Mouse (Mus musculus) Muller cell, postnatal 12 days (primary cell): ENCODE data around the gene Nhej1.

Experiments
- DNase-seq: peaks from one replicate; pipeline ENCODE4 v3.0.0-alpha.2; 2015; ENCODE audit errors: inconsistent ontology term

Nhej1 gene

DNA sequence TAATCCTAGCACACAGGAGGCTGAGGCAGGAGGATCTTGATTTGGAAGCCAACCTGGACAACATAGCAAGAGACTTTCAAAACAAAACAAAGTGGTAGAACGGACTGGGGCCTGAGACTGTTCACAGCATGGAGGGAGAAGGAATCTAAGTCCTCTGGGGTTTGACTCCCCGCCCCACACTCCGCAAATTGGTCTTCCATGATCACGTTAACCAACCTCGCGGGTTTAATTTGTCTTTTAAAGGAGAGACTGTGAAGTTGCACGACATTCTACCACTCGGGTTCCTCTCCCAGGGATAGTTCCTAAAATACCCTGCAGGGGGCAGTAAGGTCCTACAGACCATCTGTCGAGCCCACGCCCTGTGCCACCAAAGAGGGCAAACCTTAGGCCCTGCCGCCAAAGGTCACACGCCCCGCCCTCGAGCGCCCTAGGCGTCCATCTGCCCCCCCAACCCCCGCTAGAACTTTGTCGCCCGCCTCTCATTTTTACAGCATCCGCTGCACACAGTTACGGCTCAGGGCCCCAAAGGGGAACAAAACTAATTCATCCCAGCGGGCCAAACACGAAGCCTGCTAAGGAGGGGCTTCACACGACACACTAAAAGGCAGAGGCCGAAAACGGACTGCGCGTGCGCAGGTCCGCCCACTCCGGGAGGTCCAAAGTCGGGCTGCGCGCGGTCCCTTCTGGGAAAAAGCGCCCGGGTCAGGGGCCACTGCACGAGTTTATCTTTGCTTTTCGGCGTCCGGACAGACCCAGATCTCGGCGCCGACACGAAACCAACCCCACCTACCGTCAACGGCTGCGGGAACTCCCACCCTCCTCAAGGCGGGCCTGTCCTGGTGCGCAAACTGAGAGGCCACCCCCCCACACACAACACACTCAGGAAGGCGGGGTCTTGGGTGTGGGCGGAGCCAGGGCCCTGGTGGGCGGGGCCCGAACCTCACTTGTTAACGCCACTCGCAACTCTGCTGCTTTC lies at the start of gene Nhej1:
Gene Nhej1, minus strand, starts transcription at position 855 of the 976 bp plus-strand sequence.
- DNase-seq = peak; percentile 98

DNA sequence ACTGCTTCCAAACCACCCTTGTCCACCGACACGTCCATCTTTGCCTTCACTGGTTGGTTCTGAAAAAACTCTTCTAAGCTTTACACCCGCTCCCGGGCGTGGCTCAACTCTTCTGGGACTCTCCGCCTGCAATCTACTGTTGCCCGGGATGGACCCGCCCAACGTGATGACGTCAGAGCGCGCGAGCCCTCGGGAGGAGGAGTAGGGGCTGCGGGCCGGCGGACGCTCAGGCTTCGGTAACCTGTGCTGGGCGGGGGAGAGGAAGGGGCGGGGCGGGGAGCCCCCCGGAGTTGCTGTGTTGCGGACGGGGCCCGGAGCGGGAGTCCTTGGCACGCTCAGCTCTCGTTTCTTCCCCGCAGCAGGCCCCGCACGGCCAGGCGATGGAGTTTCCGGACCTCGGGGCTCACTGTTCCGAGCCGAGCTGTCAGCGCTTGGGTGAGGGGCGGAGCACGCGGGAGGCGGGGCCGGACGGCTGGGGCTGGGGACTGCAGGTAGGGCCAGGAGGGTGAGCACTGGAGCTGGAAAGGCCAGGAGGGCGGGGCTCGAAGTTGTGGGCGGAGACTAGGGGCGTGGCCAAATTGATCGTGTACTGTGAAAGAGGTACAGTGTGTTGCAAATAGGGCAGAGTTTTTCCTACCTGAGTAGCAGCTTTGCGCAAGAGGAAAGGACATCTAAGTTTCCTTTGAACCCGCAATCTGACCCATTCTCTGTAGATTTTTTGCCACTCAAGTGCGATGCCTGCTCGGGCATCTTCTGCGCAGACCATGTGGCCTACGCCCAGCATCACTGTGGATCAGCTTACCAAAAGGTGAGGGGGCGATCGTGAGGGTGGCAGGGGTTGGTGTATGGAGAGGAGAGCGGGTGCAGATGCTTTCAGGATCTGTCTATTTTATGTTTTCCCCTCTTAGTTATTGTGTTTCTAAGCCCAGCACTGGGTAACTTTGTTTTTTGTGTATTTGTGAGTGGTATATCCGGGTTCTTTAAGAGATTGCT lies 43.8 kb upstream of the Nhej1 start, which contains the start of gene Zfand2b:
Gene Zfand2b, plus strand, starts transcription at position 175 of the 993 bp plus-strand sequence.
- peak; percentile 98 for DNase-seq

DNA sequence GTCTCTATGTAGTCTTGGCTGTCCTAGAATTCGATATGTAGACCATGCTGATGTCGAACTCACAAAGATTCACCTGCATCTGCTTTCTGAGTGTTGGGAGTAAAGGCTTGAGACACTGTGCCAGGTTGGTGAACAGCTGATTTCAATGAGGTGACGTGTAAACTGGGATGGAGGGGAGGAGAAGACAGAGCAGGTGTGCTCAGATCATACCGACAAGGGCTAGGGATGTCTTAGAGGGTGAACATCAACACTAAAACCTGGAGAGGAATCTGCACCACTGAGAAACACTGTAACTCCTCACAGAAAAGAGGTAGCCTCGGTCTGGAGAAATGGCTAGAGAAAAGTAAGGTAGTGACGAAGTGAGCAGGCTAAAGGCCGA lies 43.1 kb upstream of the Nhej1 start:
- DNase-seq = no peak

DNA sequence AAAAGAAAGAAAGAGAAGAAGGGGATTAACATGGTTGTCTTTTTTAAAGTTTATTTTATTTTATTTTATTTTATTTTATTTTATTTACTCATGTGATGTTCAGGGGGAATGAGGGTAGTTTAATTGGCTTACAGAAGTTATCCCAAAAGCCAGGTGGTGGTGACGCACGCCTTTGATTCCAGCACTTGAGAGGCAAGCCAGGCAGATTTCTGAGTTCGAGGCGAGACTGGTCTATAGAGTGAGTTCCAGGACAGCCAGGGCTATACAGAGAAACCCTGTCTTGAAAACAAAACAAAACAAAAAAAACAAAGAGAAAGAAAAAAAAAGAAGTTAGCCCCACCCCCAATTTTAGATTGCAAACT lies 35.2 kb upstream of the Nhej1 start:
- DNase-seq = no peak

GRCm38 (mm10) chr1:75159540-75160255 lies 34.7 kb upstream of the Nhej1 start:
- no peak for DNase-seq

GRCm38 (mm10) chr1:75158990-75159389 lies 34.0 kb upstream of the Nhej1 start:
- no peak for DNase-seq

DNA sequence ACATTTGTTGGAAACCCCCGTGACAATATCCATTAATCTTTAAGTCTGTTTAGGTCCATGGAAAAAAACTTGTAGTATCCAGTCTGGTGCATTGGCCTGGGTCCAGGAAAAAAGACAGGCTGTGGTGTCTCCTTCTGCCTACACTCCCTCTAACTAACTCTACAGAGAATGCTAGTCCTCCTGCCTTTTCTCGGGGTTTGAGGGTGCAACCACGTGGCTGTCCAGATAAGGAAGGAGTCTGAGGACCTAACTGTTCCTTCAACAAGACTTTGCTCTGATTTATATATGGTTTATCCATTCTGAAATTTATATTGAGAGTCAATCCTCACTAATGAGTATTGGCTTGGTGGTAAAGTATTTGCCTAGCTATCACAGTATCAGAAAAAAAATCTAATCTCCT lies 30.8 kb upstream of the Nhej1 start:
- DNase-seq = no peak

- no peak for DNase-seq
Observed at GRCm38 (mm10) chr1:75148727-75149126, 23.7 kb upstream of the Nhej1 start.

DNA sequence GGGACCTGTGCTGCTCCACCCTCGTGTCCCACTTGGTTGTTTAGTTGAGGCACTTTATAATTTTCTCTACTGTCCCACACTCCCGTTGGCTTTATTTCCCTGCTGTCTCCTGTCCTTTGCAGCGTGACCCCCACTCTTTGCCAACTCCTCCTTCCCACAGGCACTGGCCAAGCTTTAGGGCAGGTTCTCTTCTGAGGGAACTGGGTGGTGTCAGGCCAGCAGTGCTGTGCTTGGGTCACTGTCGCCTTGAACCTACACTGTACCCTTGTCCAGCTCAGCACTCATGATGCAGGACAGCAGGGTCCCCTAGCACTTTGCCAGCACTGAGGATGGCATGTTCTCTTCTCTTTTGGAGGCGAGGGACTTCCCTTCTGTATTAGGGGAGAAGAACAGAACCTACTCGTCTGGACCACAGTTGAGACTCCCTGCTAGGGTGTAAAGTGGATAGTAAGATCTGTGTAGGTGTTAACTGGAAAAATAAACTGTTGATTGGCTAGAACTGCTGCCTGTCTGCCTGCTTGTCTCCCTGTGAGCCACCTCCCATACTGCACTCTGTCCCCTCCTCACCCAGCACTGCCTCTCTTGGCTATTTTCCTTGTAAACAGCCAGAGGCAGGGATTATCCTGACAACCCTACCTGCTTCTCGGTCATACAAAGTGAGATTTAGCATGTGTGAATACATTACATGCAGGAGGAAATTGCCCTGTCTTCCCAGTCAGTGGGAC lies 22.6 kb upstream of the Nhej1 start:
- DNase-seq = no peak

DNA sequence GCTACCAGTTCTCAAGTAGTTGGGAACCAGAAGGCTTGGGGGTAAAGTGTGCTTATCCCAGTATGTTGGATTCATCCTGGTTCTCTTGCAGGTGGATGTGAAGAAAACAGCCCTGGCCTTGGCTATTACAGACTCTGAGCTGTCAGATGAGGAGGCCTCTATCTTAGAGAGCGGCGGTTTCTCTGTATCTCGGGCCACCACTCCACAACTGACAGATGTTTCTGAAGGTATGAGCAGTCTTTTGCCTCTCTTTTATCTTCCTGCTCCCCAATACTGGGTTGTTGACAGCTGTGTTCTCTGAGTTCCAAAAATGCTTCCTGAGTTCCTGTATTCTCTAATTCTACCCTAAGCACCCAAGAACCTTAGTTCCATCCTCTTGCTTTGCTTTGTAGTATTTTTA lies 20.6 kb upstream of the Nhej1 start:
- DNase-seq = no peak

DNA sequence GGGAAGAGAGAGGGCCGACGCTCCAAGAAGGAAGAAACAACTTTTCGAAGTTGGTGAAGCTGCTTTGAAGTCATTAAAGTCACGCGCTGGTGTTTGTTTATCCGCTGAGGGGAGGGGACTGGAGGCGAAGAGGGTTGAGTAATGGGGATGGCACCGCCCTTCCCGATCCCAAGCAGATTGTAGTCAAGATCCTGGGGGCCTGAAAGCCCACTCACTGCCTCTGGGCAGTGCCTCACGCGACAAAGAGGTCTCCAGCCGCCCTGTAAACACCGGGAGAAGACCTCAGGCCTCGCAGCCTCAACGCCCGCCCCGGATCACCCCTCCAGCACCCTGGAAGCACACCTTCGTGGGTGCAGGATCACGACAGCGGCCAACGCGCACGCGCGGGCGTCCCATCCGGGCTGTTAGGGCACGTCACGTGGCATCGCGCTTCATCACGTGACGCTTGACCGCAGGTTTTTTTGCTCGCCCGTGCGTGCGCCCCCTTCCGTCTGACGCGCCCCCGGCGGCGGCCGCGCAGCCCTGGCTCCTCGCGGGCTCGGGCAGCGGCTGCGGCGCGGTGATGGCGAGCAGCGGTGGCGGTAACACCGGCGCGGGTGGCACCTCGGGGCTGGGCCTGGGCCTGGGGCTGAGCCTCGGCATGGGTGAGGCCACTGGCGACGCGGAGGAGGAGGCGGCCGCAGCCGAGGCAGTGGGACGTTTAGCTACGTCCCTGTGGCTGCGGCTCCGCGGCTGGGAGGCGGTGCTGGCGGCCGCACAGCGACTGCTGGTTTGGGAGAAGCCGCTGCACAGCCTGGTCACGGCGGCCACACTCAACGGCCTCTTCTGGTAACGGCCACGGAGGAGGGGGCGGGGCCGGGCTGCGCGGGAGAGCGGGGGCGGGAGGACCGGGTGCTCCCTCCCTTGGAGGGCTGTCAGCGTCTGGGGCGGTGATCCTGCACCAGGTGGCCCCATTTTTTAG lies 17.6 kb upstream of the Nhej1 start, which contains the start of the genes Cnppd1 and Retreg2:
Gene Cnppd1, minus strand, starts transcription at position 411 of the 961 bp plus-strand sequence.
Gene Retreg2, plus strand, starts transcription at position 478 of the 961 bp plus-strand sequence.
- DNase-seq = peak; percentile 97

GRCm38 (mm10) chr1:75141486-75142190 lies 16.6 kb upstream of the Nhej1 start:
- DNase-seq = peak; percentile 72

- peak; percentile 87 for DNase-seq
Observed at GRCm38 (mm10) chr1:75140601-75141190, 15.7 kb upstream of the Nhej1 start.

DNA sequence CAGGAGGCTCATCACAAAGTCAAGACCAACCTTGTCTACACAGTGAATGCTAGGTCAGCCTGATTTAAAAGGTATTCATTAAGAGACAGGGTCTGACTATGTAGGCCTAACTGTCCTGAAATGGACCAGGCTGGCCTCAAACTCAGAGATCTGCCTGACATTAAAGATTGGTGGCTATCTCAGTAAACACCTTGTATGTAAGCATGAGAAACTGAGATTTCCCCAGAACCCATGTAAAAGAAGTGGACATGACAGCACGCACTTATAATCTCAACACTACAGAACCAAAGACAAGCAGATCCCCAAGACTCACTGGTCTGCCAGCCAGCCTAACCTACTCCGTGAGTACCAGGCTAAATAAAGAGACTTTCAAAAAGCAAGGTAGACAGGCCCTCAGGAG lies 13.4 kb upstream of the Nhej1 start:
- DNase-seq = no peak

DNA sequence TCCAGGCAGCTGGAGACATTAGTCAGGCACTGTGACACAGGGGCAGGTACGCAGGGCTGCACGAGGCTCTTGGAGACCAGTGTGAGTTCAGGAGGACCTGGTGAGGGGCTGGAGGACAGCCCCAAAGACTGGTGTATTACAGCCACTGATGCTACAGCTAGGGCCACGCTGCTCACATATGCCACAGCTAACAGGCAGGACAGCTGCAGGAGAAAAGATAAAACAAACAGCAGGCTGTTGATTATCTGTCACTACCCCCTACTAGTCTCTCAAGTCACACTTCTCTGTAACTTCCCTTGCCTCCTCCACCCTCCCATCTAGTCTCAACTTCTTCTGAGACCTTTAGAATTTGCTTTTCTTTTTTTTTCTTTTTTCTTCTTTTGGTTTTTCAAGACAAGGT lies 11.7 kb upstream of the Nhej1 start:
- DNase-seq = no peak

DNA sequence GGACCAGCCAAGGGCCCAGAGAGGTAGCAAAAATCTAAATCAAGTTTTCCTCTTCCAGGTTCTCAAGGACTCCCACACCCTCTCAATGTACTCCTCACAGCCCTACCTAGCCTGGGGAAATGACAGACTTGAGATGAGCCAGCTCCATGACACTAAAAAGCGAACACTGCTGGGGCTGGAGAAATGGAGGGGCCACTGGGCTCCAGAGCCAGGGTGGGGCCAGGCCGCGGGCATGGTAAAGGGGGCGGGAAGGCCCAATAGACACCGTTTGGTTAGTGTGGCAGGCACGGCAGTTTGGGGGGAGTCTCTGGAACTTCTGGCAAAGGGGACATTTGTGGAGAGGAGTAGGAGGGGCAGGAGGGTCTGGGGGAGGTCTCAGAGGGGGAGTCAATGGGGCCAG lies 11.3 kb upstream of the Nhej1 start:
- DNase-seq = no peak

DNA sequence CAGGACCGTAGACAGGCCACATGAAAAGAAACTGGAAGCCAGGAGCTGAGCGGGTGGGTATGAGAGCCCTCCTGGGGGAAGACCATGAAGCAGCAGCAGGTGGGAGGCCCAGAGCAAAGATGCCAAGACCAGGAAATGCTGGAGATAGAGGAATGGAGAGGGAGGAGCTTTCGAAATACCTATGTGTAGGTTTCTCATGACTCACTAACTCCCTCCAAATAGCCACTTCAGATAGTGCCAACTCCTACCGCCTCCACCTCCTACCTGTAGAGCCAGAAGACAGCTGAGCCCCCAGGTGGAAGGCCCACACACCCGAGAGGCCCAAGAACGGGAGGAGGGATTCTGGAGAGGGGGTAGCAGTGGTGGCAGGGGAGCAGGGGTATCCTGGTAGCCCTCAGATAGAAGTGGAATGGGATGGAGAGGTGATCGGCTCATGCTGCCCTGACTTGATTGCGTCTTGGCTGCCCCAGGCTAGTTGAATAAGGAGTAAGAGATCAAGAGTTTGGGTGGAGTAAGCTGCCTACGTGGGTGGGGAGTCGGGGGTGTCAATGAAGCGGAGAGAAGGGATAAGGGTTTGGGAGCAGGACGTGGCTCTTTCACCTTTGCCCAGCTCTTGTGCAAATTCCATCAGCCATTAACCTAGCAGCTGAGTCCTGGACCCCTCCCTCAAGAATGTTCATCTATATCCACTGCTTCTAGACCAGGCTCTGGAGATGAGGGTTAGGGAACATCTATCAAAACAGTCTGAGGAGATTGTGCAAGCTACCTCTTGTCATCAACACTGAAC lies 8.6 kb upstream of the Nhej1 start, which contains the start of gene Slc23a3:
Gene Slc23a3, minus strand, starts transcription at position 470 of the 787 bp plus-strand sequence.
- no peak for DNase-seq

DNA sequence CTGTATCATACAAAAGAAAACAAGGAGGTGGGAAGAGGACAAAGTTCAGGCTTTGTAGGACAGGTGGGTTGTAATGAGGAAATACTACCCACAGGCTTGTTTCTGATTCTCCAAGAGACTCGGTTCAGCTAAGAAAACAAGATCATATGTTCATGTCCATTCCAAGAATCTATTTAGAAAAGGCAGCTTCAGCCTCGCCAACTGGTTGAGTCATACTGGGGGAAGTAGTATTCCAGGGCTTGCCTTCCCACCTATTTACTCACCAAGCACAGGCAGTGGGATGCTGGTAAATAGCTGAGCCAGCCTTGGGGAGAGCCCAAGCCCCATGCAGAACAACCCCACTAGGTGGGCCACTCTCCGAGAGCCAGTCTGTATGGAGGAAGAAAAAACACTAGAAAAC lies 3.6 kb upstream of the Nhej1 start:
- DNase-seq = no peak
